Mouse (Mus musculus) heart, embryonic 14.5 days (tissue): ENCODE results near the gene Eif3l. TPM values are rescaled to one million over a fixed set of nuclear protein-coding genes. Genes with fewer than 3 reads are reported as not detected.

Source experiments
- ATAC-seq: fragments of 200-750 bp; cut with Nextera tagmentation; 2 replicates; pipeline ENCODE4 v1.8.0; 2017; ENCODE audit warnings: low read depth, moderate TSS enrichment; ENCODE audit not compliant: insufficient number of reproducible peaks, insufficient read depth, low FRiP score
- H3K27ac ChIP-seq, 2 experiments: fragments of 200-500 bp in 1 of 2; fragments of 300-500 bp in 1 of 2; sonication (generic) in 1 of 2; replicated peaks in 1 of 2; 2 replicates each; pipeline ENCODE4 v1.5.1; 2012 to 2014; ENCODE audit warnings: low read depth in 2 of 2, low read length in 2 of 2, control low read depth in 1 of 2, mild to moderate bottlenecking in 1 of 2, mixed read lengths in 1 of 2; ENCODE audit not compliant: control insufficient read depth in 1 of 2, insufficient read depth in 1 of 2
- H3K27me3 ChIP-seq: fragments of 300-500 bp; sonication (generic); 2 replicates; pipeline ENCODE4 v1.6.1; 2014; ENCODE audit warnings: mild to moderate bottlenecking, low read length, control low read depth; ENCODE audit not compliant: control insufficient read depth, insufficient read depth
- H3K36me3 ChIP-seq: fragments of 300-500 bp; sonication (generic); 2 replicates; pipeline ENCODE4 v1.6.1; 2014; ENCODE audit warnings: mild to moderate bottlenecking, control low read depth, low read length, mixed read lengths; ENCODE audit not compliant: control insufficient read depth, insufficient read depth
- H3K4me1 ChIP-seq, 2 experiments: fragments of 200-500 bp in 1 of 2; fragments of 300-500 bp in 1 of 2; sonication (generic) in 1 of 2; 2 replicates each; pipeline ENCODE4 v1.6.1; 2012 to 2014; ENCODE audit warnings: low read length in 2 of 2, control low read depth in 1 of 2, mixed read lengths in 1 of 2; ENCODE audit not compliant: control insufficient read depth in 2 of 2, insufficient read depth in 2 of 2
- H3K4me2 ChIP-seq: fragments of 300-500 bp; sonication (generic); 2 replicates; pipeline ENCODE4 v1.6.1; 2014; ENCODE audit warnings: mild to moderate bottlenecking, low read length
- H3K4me3 ChIP-seq, 2 experiments: fragments of 200-500 bp in 1 of 2; fragments of 300-500 bp in 1 of 2; sonication (generic) in 1 of 2; 2 replicates each; pipeline ENCODE4 v1.5.1; 2012 to 2014; ENCODE audit warnings: low read length in 2 of 2, mild to moderate bottlenecking in 2 of 2, control low read depth in 1 of 2, low read depth in 1 of 2, moderate library complexity in 1 of 2; ENCODE audit not compliant: control insufficient read depth in 1 of 2, insufficient read depth in 1 of 2
- H3K9ac ChIP-seq: fragments of 300-500 bp; sonication (generic); 2 replicates; pipeline ENCODE4 v1.6.1; 2014; ENCODE audit warnings: mild to moderate bottlenecking, low read length
- H3K9me3 ChIP-seq: fragments of 300-500 bp; sonication (generic); 2 replicates; pipeline ENCODE4 v1.6.1; 2016; ENCODE audit warnings: low read length, control low read depth; ENCODE audit not compliant: control insufficient read depth
- WGBS: fragments of 180-500 bp; shearing (Covaris S2); extraction: QIAGEN DNeasy Blood & Tissue Kit; methylation state at CpG from one replicate; pipeline ENCODE4 v1.1.7; 2014; 5-methylcytosine and 5-hydroxymethylcytosine counted together
- polyA plus RNA-seq: library from polyadenylated mRNA; unstranded; fragments of >200 nt; fragmentation: Nextera tagmentation; extraction: Ambion mirVana; gene quantifications from 2 replicates; pipeline ENCODE4 v1.2.1, GENCODE M21; 2014

Eif3l gene
- polyA plus RNA-seq, 1 experiment from 2014 or later, result 153 TPM

DNA sequence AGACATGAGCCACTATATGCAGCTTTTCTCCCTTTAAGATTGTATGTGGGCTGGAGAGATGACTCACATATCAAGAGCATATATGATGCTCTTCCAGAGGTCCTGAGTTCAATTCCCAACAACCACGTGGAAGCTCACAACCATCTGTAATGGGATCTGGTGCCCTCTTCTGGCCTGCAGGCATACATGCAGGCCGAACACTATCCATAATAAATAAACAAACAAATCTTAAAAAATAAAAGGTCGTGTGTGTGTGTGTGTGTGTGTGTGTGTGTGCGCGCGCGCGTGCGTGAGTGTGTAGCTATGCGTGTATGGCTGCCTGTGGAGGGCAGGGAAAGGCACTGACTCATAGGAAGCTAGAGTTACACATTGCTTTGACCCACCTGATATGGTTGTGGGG is 64.7 kb downstream of the Eif3l start:
- Histone ChIP-seq H3K27me3 (no peaks in the 10 kb centered on the region), H3K4me3 (no peak overlapping the region), H3K9me3 (no peaks in the 10 kb centered on the region), H3K4me2 (no peak overlapping the region), H3K36me3 (peaks cover 10% of the 10 kb centered on the region), H3K9ac (no peak overlapping the region), H3K4me1 (peaks cover 2 to 21% of the 10 kb centered on the region in 2 experiments; a peak in 3 of 4 replicates), H3K27ac (no peak overlapping the region)
- 57% methylated on average over 10 of the region's 10 CpGs for WGBS
- no peak for ATAC-seq

DNA sequence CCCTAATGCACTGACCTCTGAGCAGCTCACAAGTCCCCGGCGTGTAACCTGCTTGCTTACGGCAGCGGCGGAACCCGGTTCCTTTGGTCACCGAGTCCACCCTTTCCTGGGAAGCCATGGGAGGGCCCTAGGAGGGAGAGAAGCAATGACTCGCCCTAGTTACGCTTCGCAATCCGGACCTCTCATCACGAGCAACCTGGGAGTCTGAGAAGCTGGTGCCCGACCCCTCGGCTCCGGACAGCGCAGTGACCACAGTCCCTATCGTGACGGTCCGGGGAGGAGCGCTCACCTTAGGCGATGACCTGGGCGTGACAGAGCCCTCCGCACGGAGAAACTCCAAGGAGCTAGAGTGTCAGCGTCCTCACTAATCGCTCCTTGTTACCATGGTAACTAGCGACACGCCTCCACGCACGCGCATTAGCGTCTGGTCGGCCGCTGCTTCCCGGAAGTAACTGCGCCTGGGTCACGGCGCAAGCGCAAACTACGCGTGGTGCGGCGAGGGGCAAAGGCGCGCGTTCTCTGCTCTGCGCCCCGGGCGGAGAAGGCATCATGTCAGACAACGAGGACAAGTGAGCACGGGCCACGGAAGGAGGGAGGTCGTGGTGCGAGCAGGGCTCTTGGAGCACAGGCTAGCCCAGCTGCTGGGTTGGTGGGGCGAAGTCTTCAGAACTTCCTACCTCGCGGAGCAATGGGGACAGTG is 66.0 kb downstream of the Eif3l start, which contains the start of the genes Polr2f and 1700088E04Rik:
Gene Polr2f (plus strand): TSS at position 144 of the 700 bp plus-strand sequence.
Gene 1700088E04Rik (minus strand): TSS at position 388 of the 700 bp plus-strand sequence.
- H3K36me3 ChIP-seq, result peaks cover 19% of the 10 kb centered on the region
- H3K27me3 ChIP-seq, result no peaks in the 10 kb centered on the region
- H3K27ac ChIP-seq, result peak within 1 kb of the TSS; percentile 6 to 44; a peak in 2 of 4 replicates
- H3K9ac ChIP-seq, result peak within 1 kb of the TSS; percentile 88
- H3K4me3 ChIP-seq, result peak within 1 kb of the TSS; percentile 82 to 96
- peak within 1 kb of the TSS; percentile 97 for H3K4me2 ChIP-seq
- peaks cover 2 to 21% of the 10 kb centered on the region in 2 experiments; a peak in 3 of 4 replicates for H3K4me1 ChIP-seq
- H3K9me3 ChIP-seq, result no peaks in the 10 kb centered on the region
- peak; percentile 57 for ATAC-seq
- WGBS, result under 1% methylated on average over 57 of the region's 57 CpGs

DNA sequence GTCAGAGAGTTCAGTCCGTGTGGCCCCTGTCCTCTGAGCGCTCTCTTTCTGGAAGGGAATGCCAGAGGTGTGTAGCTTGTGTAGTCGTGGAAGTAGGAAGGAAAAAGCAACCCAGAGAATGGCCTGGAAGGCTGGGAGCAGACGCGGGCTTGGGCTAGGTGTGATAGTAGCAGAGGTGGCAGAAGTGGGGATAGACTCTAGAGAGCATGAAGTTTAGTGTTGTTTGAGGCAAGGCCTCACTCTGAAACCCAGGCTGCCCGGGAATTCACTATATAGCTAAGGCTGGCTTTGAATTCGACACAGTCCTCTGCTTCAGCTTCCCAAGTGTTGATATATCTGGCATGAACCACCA is 66.6 kb downstream of the Eif3l start:
- H3K4me1 ChIP-seq, result peaks cover 2 to 21% of the 10 kb centered on the region in 2 experiments; a peak in 3 of 4 replicates
- H3K4me3 ChIP-seq, result peak overlapping the region; percentile 82 to 96
- H3K27me3 ChIP-seq, result no peaks in the 10 kb centered on the region
- H3K36me3 ChIP-seq, result peaks cover 24% of the 10 kb centered on the region
- peak overlapping the region; percentile 88 for H3K9ac ChIP-seq
- WGBS, result 2% methylated on average over 7 of the region's 7 CpGs
- no peaks in the 10 kb centered on the region for H3K9me3 ChIP-seq
- peak overlapping the region; percentile 6 to 44; a peak in 2 of 4 replicates for H3K27ac ChIP-seq
- peak overlapping the region; percentile 97 for H3K4me2 ChIP-seq
- no peak for ATAC-seq

GRCm38 (mm10) chr15:79143316-79143715 is 68.3 kb downstream of the Eif3l start:
- Histone ChIP-seq H3K4me2 (no peak overlapping the region), H3K36me3 (peaks cover 42% of the 10 kb centered on the region), H3K9ac (no peak overlapping the region), H3K27me3 (no peaks in the 10 kb centered on the region), H3K4me3 (no peak overlapping the region), H3K9me3 (no peaks in the 10 kb centered on the region), H3K4me1 (peaks cover 0 to 16% of the 10 kb centered on the region in 2 experiments; a peak in 2 of 4 replicates), H3K27ac (no peak overlapping the region)
- 85% methylated on average over 12 of the region's 12 CpGs for WGBS
- no peak for ATAC-seq

Other genes with a start within 250 kb of the Eif3l start
- gene Cdc42ep1, start 232.6 kb upstream of the Eif3l start, polyA plus RNA-seq, result 29.0 and 30.1 TPM in 2 replicates
- gene Lgals2, start 219.7 kb upstream of the Eif3l start, polyA plus RNA-seq, result not detected in 2 replicates
- gene Gga1, start 198.0 kb upstream of the Eif3l start, polyA plus RNA-seq, result 30.7 and 33.2 TPM in 2 replicates
- gene Gm49510, start 175.5 kb upstream of the Eif3l start, polyA plus RNA-seq, result 0.16 TPM in 1 of 2 replicates, not detected in the other
- 13.6 and 14.5 TPM in 2 replicates for gene Sh3bp1, start 175.4 kb upstream of the Eif3l start, polyA plus RNA-seq
- gene Pdxp, start 161.3 kb upstream of the Eif3l start, polyA plus RNA-seq, result 26.2 and 26.6 TPM in 2 replicates
- gene Lgals1, start 148.5 kb upstream of the Eif3l start, polyA plus RNA-seq, result 708 and 842 TPM in 2 replicates
- 30.5 and 32.6 TPM in 2 replicates for gene Nol12, start 140.2 kb upstream of the Eif3l start, polyA plus RNA-seq
- gene Triobp, start 127.5 kb upstream of the Eif3l start, polyA plus RNA-seq, result 34.9 and 41.1 TPM in 2 replicates
- 102 and 117 TPM in 2 replicates for gene H1f0, start 46.7 kb upstream of the Eif3l start, polyA plus RNA-seq
- gene Galr3, start 33.3 kb upstream of the Eif3l start, polyA plus RNA-seq, result not detected in 2 replicates
- 20.2 and 23.0 TPM in 2 replicates for gene Ankrd54, start 12.3 kb upstream of the Eif3l start, polyA plus RNA-seq
- gene Micall1, start 33.7 kb downstream of the Eif3l start, polyA plus RNA-seq, result 18.9 and 20.2 TPM in 2 replicates
- gene Polr2f, start 65.8 kb downstream of the Eif3l start, polyA plus RNA-seq, result 271 and 299 TPM in 2 replicates
- 5.6 and 8.4 TPM in 2 replicates for gene 1700088E04Rik, start 66.1 kb downstream of the Eif3l start, polyA plus RNA-seq
- gene Sox10, start 90.1 kb downstream of the Eif3l start, polyA plus RNA-seq, result 0.63 and 0.80 TPM in 2 replicates
- gene Pick1, start 154.0 kb downstream of the Eif3l start, polyA plus RNA-seq, result 19.2 and 24.5 TPM in 2 replicates
- 0.63 and 0.84 TPM in 2 replicates for gene Gm49486, start 154.2 kb downstream of the Eif3l start, polyA plus RNA-seq
- 0.28 and 0.75 TPM in 2 replicates for gene Slc16a8, start 179.6 kb downstream of the Eif3l start, polyA plus RNA-seq
- gene Baiap2l2, start 210.4 kb downstream of the Eif3l start, polyA plus RNA-seq, result 9.1 and 13.9 TPM in 2 replicates